9 mouse cellular contexts compared by ENCODE assay signal in genomic region chr13:95222569-95223426, GRCm38 (mm10). TPM values are rescaled to one million over a fixed set of nuclear protein-coding genes. Genes with fewer than 3 reads are reported as not detected.
A peak's percentile ranks its signal among the peaks of the same experiment; 100 is the strongest.
DNase-seq lines count a peak whose midpoint lies in the region; ATAC-seq and TF ChIP-seq lines count a peak whose summit lies in the region.
"Had no signal": no experiment of that assay in that cellular context is flagged by ENCODE, and none has a peak within 500 bp of the region (broad histone marks: within the 10 kb centered on the region; RNA-seq: fewer than 3 reads in every experiment).

No protein-coding gene starts in this region.

- WGBS in embryonic facial prominence, embryonic 15.5 days: under 1% methylated on average over 87 of the region's 96 CpGs
- 1% methylated on average over 72 of the region's 96 CpGs for WGBS in heart, embryonic 14.5 days
- 4% methylated on average over 64 of the region's 96 CpGs for WGBS in liver, adult 2 months
- WGBS in neural tube, embryonic 11.5 days: under 1% methylated on average over 62 of the region's 96 CpGs

- H3K36me3 ChIP-seq in megakaryocyte, embryonic 14.5 days (replicated peaks; ENCODE audit: low read length): no peaks in the 10 kb centered on the region
- no peaks in the 10 kb centered on the region for H3K36me3 ChIP-seq in embryonic facial prominence, embryonic 15.5 days
- H3K36me3 ChIP-seq in heart, embryonic 14.5 days (ENCODE audit: control insufficient read depth, insufficient read depth, low read length): no peaks in the 10 kb centered on the region
- no peaks in the 10 kb centered on the region for H3K36me3 ChIP-seq in liver, adult 2 months (ENCODE audit: control insufficient read depth, insufficient read depth, low read length)
- no peaks in the 10 kb centered on the region for H3K36me3 ChIP-seq in neural tube, embryonic 11.5 days (ENCODE audit: control insufficient read depth, insufficient read depth, low read length)

- peak overlapping the region; percentile 27 for H3K9ac ChIP-seq in embryonic facial prominence, embryonic 15.5 days
- H3K9ac ChIP-seq in heart, embryonic 14.5 days (ENCODE audit: low read length): peak overlapping the region; percentile 60
- H3K9ac ChIP-seq in liver, adult 2 months (ENCODE audit: low read depth, low read length): peak overlapping the region; percentile 75
- H3K9ac ChIP-seq in neural tube, embryonic 11.5 days (ENCODE audit: low read length): peak overlapping the region; percentile 59

- H3K4me1 ChIP-seq in megakaryocyte, embryonic 14.5 days: peaks cover 9% of the 10 kb centered on the region
- peaks cover 7% of the 10 kb centered on the region; the same call in 1 of the 2 replicates for H3K4me1 ChIP-seq in embryonic facial prominence, embryonic 15.5 days
- H3K4me1 ChIP-seq in heart, embryonic 14.5 days (ENCODE audit: control insufficient read depth in 2 of 2, insufficient read depth in 2 of 2, low read length in 2 of 2): 0 out of 4 replicates have a peak, but pooled peaks cover 0 to 6% of the 10 kb centered on the region in 2 experiments
- no peaks in the 10 kb centered on the region for H3K4me1 ChIP-seq in liver, adult 2 months (ENCODE audit: control insufficient read depth, insufficient read depth, low read length)
- 0 out of 2 replicates have a peak, but pooled peaks cover 6% of the 10 kb centered on the region for H3K4me1 ChIP-seq in neural tube, embryonic 11.5 days (ENCODE audit: control insufficient read depth, insufficient read depth, low read length)

- H3K27ac ChIP-seq in embryonic facial prominence, embryonic 15.5 days (replicated peaks): no peak overlapping the region
- H3K27ac ChIP-seq in heart, embryonic 14.5 days (replicated peaks in 1 of 2; ENCODE audit: control insufficient read depth in 1 of 2, insufficient read depth in 1 of 2, low read depth in 2 of 2, low read length in 2 of 2): no peak overlapping the region
- H3K27ac ChIP-seq in liver, adult 2 months (replicated peaks; ENCODE audit: insufficient read depth, low read depth, low read length): no peak overlapping the region
- no peak overlapping the region for H3K27ac ChIP-seq in neural tube, embryonic 11.5 days (ENCODE audit: low read depth, low read length)

- H3K4me2 ChIP-seq in embryonic facial prominence, embryonic 15.5 days (replicated peaks): peak overlapping the region; percentile 99
- H3K4me2 ChIP-seq in heart, embryonic 14.5 days (ENCODE audit: low read length): peak overlapping the region; percentile 99
- H3K4me2 ChIP-seq in neural tube, embryonic 11.5 days (ENCODE audit: low read depth): peak overlapping the region; percentile 100

- peaks cover 52% of the 10 kb centered on the region for H3K27me3 ChIP-seq in megakaryocyte, embryonic 14.5 days (replicated peaks)
- peaks cover 22% of the 10 kb centered on the region; the same call in 1 of the 2 replicates for H3K27me3 ChIP-seq in embryonic facial prominence, embryonic 15.5 days
- H3K27me3 ChIP-seq in heart, embryonic 14.5 days (ENCODE audit: control insufficient read depth, insufficient read depth, low read length): peaks cover 42% of the 10 kb centered on the region
- H3K27me3 ChIP-seq in liver, adult 2 months (ENCODE audit: control insufficient read depth, insufficient read depth, low read length): peaks cover 9% of the 10 kb centered on the region
- peaks cover 8% of the 10 kb centered on the region for H3K27me3 ChIP-seq in neural tube, embryonic 11.5 days (ENCODE audit: control insufficient read depth, insufficient read depth, low read length)

- TF ChIP-seq CTCF in liver, adult 2 months (IDR thresholded peaks at IDR 0.05; ENCODE audit: low read depth, low read length): no peak

- ATAC-seq in megakaryocyte, adult 5-6 weeks (ENCODE audit: poor library complexity, severe bottlenecking): no peak
- peak; percentile 63 for ATAC-seq in embryonic facial prominence, embryonic 15.5 days (ENCODE audit: insufficient number of reproducible peaks, low FRiP score, low TSS enrichment, low read depth)
- ATAC-seq in heart, embryonic 14.5 days (ENCODE audit: insufficient number of reproducible peaks, insufficient read depth, low FRiP score, low read depth): peak; percentile 47; the same call in 1 of the 2 replicates
- peak; percentile 55 for ATAC-seq in neural tube, embryonic 11.5 days (ENCODE audit: insufficient read depth, low FRiP score, low TSS enrichment)

- H3K4me3 ChIP-seq in megakaryocyte, embryonic 14.5 days (replicated peaks): peak overlapping the region; percentile 79
- H3K4me3 ChIP-seq in embryonic facial prominence, embryonic 15.5 days (replicated peaks): peak overlapping the region; percentile 56
- peak overlapping the region; percentile 68 to 70 for H3K4me3 ChIP-seq in heart, embryonic 14.5 days (ENCODE audit: control insufficient read depth in 1 of 2, insufficient read depth in 1 of 2, low read depth in 1 of 2, low read length in 2 of 2)
- H3K4me3 ChIP-seq in liver, adult 2 months (ENCODE audit: insufficient read depth, low read depth, low read length): peak overlapping the region; percentile 46; the same call in 1 of the 2 replicates
- peak overlapping the region; percentile 73 for H3K4me3 ChIP-seq in neural tube, embryonic 11.5 days (ENCODE audit: low read depth, low read length)

- no peaks in the 10 kb centered on the region for H3K79me2 ChIP-seq in liver, adult 2 months (ENCODE audit: control insufficient read depth, insufficient read depth, low read length)

- TF ChIP-seq POLR2A in liver, adult 2 months (IDR thresholded peaks at IDR 0.05; ENCODE audit: extremely low read depth, insufficient read depth, low read length): no peak

- peak; percentile 71 for DNase-seq in kidney, postnatal 10 days
- no peak for DNase-seq in liver, adult 2 months (ENCODE audit: extremely low read depth, low read depth, low spot score)
- DNase-seq in neural tube, embryonic 11.5 days (ENCODE audit: low spot score): peak; percentile 55
- DNase-seq in yolk sac, embryonic 10.5 days (ENCODE audit: low spot score): peak; percentile 20

- 0 out of 2 replicates have a peak, but pooled peaks cover 4% of the 10 kb centered on the region for H3K9me3 ChIP-seq in megakaryocyte, embryonic 14.5 days
- H3K9me3 ChIP-seq in embryonic facial prominence, embryonic 15.5 days (replicated peaks): no peaks in the 10 kb centered on the region
- H3K9me3 ChIP-seq in heart, embryonic 14.5 days (ENCODE audit: control insufficient read depth, low read length): no peaks in the 10 kb centered on the region
- no peaks in the 10 kb centered on the region for H3K9me3 ChIP-seq in neural tube, embryonic 11.5 days (ENCODE audit: control insufficient read depth, low read length)

RNA-seq across cellular contexts. Expression of gene Pde8b, which starts 27.3 kb away (rescaled TPM):
- 0.06 TPM in 1 of 2 replicates, not detected in the other for polyA plus RNA-seq in megakaryocyte, embryonic 14.5 days (2012; ENCODE audit: insufficient read depth, low replicate concordance)
- 2.0 and 2.4 TPM in 2 replicates for total RNA-seq in megakaryocyte, adult 5-6 weeks (2015)
- total RNA-seq in megakaryocyte, adult 5-6 weeks (2017): 2.2 and 3.2 TPM in 2 replicates
- 3.1 and 3.7 TPM in 2 replicates for polyA plus RNA-seq in embryonic facial prominence, embryonic 15.5 days (2015; fragmentation: Nextera tagmentation; extraction: Ambion mirVana)
- 0.93 and 0.99 TPM in 2 replicates for polyA plus RNA-seq in heart, embryonic 14.5 days (2014; fragmentation: Nextera tagmentation; extraction: Ambion mirVana)
- total RNA-seq in liver, adult 2 months (2014; rRNA removed): 1.4 and 3.7 TPM in 2 replicates
- polyA plus RNA-seq in liver, adult 2 months (2012; rRNA removed): 0.50 and 1.5 TPM in 2 replicates
- polyA plus RNA-seq in neural tube, embryonic 11.5 days (2014; fragmentation: Nextera tagmentation; extraction: Ambion mirVana): 3.6 and 4.1 TPM in 2 replicates
- total RNA-seq: hematopoietic stem cell, adult 5-6 weeks had no signal
